Mouse (Mus musculus): ENCODE data around the gene Pcca.

- TF ChIP-seq CTCF (IDR thresholded peaks at IDR 0.05; ENCODE audit: borderline replicate concordance, insufficient read depth, low read depth, low read length) = no peak
- no peak for TF ChIP-seq POLR2A (IDR thresholded peaks at IDR 0.05; ENCODE audit: borderline replicate concordance, insufficient read depth, low read length)
Observed at GRCm38 (mm10) chr14:122800296-122800695, 266.2 kb downstream of the Pcca start.
